Mouse (Mus musculus) kidney, adult 2 months (tissue): ENCODE measurements around the gene Nccrp1. TPM values are rescaled to one million over a fixed set of nuclear protein-coding genes. Genes with fewer than 3 reads are reported as not detected.

Source experiments
- DNase-seq: peaks from one replicate; pipeline ENCODE4 v3.0.0; 2021
- H3K27ac ChIP-seq: fragments of 200-500 bp; 2 replicates; pipeline ENCODE4 v1.5.1; 2012; ENCODE audit warnings: low read depth, low read length, control low read depth, inconsistent platforms; ENCODE audit not compliant: insufficient read depth
- H3K27me3 ChIP-seq: fragments of 200-500 bp; replicated peaks from 2 replicates; pipeline ENCODE4 v1.6.1; 2012; ENCODE audit warnings: mild to moderate bottlenecking, moderate library complexity, low read length, inconsistent platforms; ENCODE audit not compliant: control insufficient read depth, insufficient read depth
- H3K36me3 ChIP-seq: fragments of 200-500 bp; 2 replicates; pipeline ENCODE4 v1.6.1; 2012; ENCODE audit warnings: mild to moderate bottlenecking, moderate library complexity, low read length, inconsistent platforms; ENCODE audit not compliant: control insufficient read depth, insufficient read depth
- H3K4me1 ChIP-seq: fragments of 200-500 bp; 2 replicates; pipeline ENCODE4 v1.6.1; 2011; ENCODE audit warnings: low read length; ENCODE audit not compliant: control insufficient read depth, insufficient read depth
- H3K4me3 ChIP-seq: fragments of 200-500 bp; 2 replicates; pipeline ENCODE4 v1.5.1; 2011; ENCODE audit warnings: mild to moderate bottlenecking, low read depth, low read length, control low read depth; ENCODE audit not compliant: insufficient read depth
- CTCF ChIP-seq: fragments of 200-500 bp; conservative IDR thresholded peaks from 2 replicates; pipeline ENCODE4 v1.5.1; 2011; ENCODE audit warnings: low read depth, mild to moderate bottlenecking, control low read depth, low read length, moderate library complexity, mixed read lengths; ENCODE audit not compliant: insufficient read depth, insufficient read length
- POLR2A ChIP-seq: fragments of 200-500 bp; IDR thresholded peaks from one replicate; pipeline ENCODE4 v1.6.1; 2011; ENCODE audit warnings: low read depth, low read length, control low read depth
- WGBS: fragments of 180-500 bp; shearing (Covaris S2); methylation state at CpG from one replicate; pipeline ENCODE4 v1.1.7; 2018; 5-methylcytosine and 5-hydroxymethylcytosine counted together
- polyA plus RNA-seq: library from polyadenylated mRNA; depleted of rRNA; stranded (reverse); fragments of >200 nt; gene quantifications from 2 replicates; pipeline ENCODE4 v1.2.3, GENCODE M21; 2012

Gene Nccrp1
- polyA plus RNA-seq, 1 experiment = 85.4 TPM

- Histone ChIP-seq H3K4me1 (peaks cover 69% of the 10 kb centered on the region), H3K27me3 (no peaks in the 10 kb centered on the region), H3K27ac (peak overlapping the region; percentile 11), H3K4me3 (no peak overlapping the region), H3K36me3 (no peaks in the 10 kb centered on the region)
- no peak for DNase-seq
- TF ChIP-seq POLR2A (no peak), CTCF (no peak)
- WGBS = 59% methylated on average over 4 of the region's 4 CpGs
These were observed 37.4 kb upstream of the Nccrp1 start for GRCm38 (mm10) chr7:28584468-28584867.

DNA sequence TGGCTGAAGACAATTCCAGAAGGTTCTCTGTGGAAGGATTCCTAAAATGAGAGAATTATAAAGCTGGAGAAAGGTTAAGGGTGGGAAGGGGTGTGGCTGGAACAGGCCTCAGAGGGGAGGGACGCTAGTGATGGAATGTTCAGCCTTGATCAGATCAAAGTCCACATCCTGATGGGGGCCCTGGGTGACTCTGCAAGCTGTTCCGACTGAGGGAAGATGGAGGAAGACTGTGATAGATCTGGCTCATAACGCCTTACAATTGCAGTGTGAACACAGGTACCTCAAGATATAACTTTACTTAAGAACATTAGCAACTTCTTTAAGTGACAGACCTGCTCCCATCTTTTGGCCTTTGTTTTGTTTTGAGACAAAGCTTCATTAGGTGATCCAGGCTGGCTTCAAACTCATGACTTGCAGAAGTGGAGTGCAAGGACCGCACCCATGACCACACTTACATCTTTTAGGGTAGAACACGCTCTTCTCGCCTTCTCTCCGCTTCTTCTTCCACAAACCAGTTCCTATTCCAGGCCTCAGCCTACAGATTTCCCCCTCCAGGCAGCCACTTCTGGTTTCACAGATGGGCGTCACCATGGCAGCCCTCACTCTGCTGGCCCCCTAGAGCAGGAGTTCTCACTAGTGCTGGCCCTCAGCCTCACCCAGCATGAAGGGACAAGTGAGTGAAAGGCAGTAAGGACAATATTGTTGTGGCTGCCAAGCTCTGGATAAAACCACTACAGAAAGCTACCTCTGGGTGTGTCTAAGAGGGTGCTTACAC, 36.7 kb upstream of the Nccrp1 start:
- H3K4me3 ChIP-seq = no peak overlapping the region
- TF ChIP-seq CTCF (no peak), POLR2A (no peak)
- 64% methylated on average over 8 of the region's 8 CpGs for WGBS
- H3K27ac ChIP-seq = peak overlapping the region; percentile 11
- peaks cover 69% of the 10 kb centered on the region for H3K4me1 ChIP-seq
- H3K27me3 ChIP-seq = no peaks in the 10 kb centered on the region
- peak; percentile 67 for DNase-seq
- H3K36me3 ChIP-seq = no peaks in the 10 kb centered on the region

GRCm38 (mm10) chr7:28582841-28583240, 35.8 kb upstream of the Nccrp1 start:
- Histone ChIP-seq H3K27me3 (no peaks in the 10 kb centered on the region), H3K27ac (no peak overlapping the region), H3K4me3 (no peak overlapping the region), H3K4me1 (peaks cover 70% of the 10 kb centered on the region), H3K36me3 (no peaks in the 10 kb centered on the region)
- 76% methylated on average over 11 of the region's 11 CpGs for WGBS
- no peak for DNase-seq
- no peak for TF ChIP-seq POLR2A
- TF ChIP-seq CTCF = no peak

- H3K36me3 ChIP-seq = no peaks in the 10 kb centered on the region
- no peaks in the 10 kb centered on the region for H3K27me3 ChIP-seq
- DNase-seq = no peak
- WGBS = 64% methylated on average over 4 of the region's 4 CpGs
- H3K4me3 ChIP-seq = no peak overlapping the region
- TF ChIP-seq CTCF (no peak), POLR2A (no peak)
- peaks cover 70% of the 10 kb centered on the region for H3K4me1 ChIP-seq
- no peak overlapping the region for H3K27ac ChIP-seq
These were observed 34.7 kb upstream of the Nccrp1 start for GRCm38 (mm10) chr7:28581721-28582120.

- H3K27ac ChIP-seq = peak overlapping the region; percentile 35
- H3K36me3 ChIP-seq = no peaks in the 10 kb centered on the region
- H3K4me1 ChIP-seq = peaks cover 69% of the 10 kb centered on the region
- H3K27me3 ChIP-seq = no peaks in the 10 kb centered on the region
- TF ChIP-seq CTCF (no peak), POLR2A (no peak)
- 39% methylated on average over 5 of the region's 5 CpGs for WGBS
- peak; percentile 30 for DNase-seq
- H3K4me3 ChIP-seq = no peak overlapping the region
These were observed 32.8 kb upstream of the Nccrp1 start for GRCm38 (mm10) chr7:28579826-28580225.

- Histone ChIP-seq H3K27ac (peak overlapping the region; percentile 88), H3K27me3 (no peaks in the 10 kb centered on the region), H3K4me1 (peaks cover 69% of the 10 kb centered on the region), H3K4me3 (no peak overlapping the region), H3K36me3 (no peaks in the 10 kb centered on the region)
- WGBS = 67% methylated on average over 5 of the region's 5 CpGs
- DNase-seq = no peak
- TF ChIP-seq POLR2A (no peak), CTCF (no peak)
These were observed 31.5 kb upstream of the Nccrp1 start for GRCm38 (mm10) chr7:28578543-28579053.

GRCm38 (mm10) chr7:28577826-28578542, 30.9 kb upstream of the Nccrp1 start:
- H3K27ac ChIP-seq = peak overlapping the region; percentile 88

More at GRCm38 (mm10) chr7:28577826-28578542, 30.9 kb upstream of the Nccrp1 start:
- peaks cover 72% of the 10 kb centered on the region for H3K4me1 ChIP-seq
- H3K36me3 ChIP-seq = no peaks in the 10 kb centered on the region
- H3K27me3 ChIP-seq = no peaks in the 10 kb centered on the region
- DNase-seq = peak; percentile 85
- WGBS = 46% methylated on average over 9 of the region's 9 CpGs
- TF ChIP-seq POLR2A (no peak), CTCF (no peak)
- no peak overlapping the region for H3K4me3 ChIP-seq
